Mouse (Mus musculus) liver, embryonic 11.5 days (tissue): Measurements from ENCODE around the gene Nmrk1. TPM values are rescaled to one million over a fixed set of nuclear protein-coding genes. Genes with fewer than 3 reads are reported as not detected.
A peak's percentile ranks its signal among the peaks of the same experiment; 100 is the strongest.

Experiments used
- ATAC-seq: fragments of 200-750 bp; cut with Nextera tagmentation; replicated peaks from 2 replicates; pipeline ENCODE4 v1.8.0; 2017; ENCODE audit warnings: moderate number of reproducible peaks, mild to moderate bottlenecking, moderate TSS enrichment, moderate library complexity; ENCODE audit not compliant: low FRiP score
- DNase-seq: peaks from one replicate; pipeline ENCODE4 v3.0.0-alpha.2; 2017; ENCODE audit warnings: low spot score
- H3K27ac ChIP-seq: fragments of 300-500 bp; sonication (generic); 2 replicates; pipeline ENCODE4 v1.5.1; 2014; ENCODE audit warnings: mild to moderate bottlenecking, low read depth, low read length, control low read depth
- H3K27me3 ChIP-seq: fragments of 300-500 bp; sonication (generic); replicated peaks from 2 replicates; pipeline ENCODE4 v1.6.1; 2014; ENCODE audit warnings: low read length, mixed read lengths; ENCODE audit not compliant: control insufficient read depth, insufficient read depth
- H3K36me3 ChIP-seq: fragments of 300-500 bp; sonication (generic); 2 replicates; pipeline ENCODE4 v1.6.1; 2014; ENCODE audit warnings: mild to moderate bottlenecking, low read length, moderate library complexity, mixed read lengths; ENCODE audit not compliant: control insufficient read depth, insufficient read depth
- H3K4me1 ChIP-seq: fragments of 300-500 bp; sonication (generic); replicated peaks from 2 replicates; pipeline ENCODE4 v1.6.1; 2014; ENCODE audit warnings: low read length, mixed read lengths; ENCODE audit not compliant: control insufficient read depth, insufficient read depth
- H3K4me2 ChIP-seq: fragments of 300-500 bp; sonication (generic); 2 replicates; pipeline ENCODE4 v1.6.1; 2014; ENCODE audit warnings: mild to moderate bottlenecking, control low read depth, moderate library complexity
- H3K4me3 ChIP-seq: fragments of 300-500 bp; sonication (generic); 2 replicates; pipeline ENCODE4 v1.5.1; 2014; ENCODE audit warnings: low read depth, low read length, control low read depth
- H3K9ac ChIP-seq: fragments of 300-500 bp; sonication (generic); 2 replicates; pipeline ENCODE4 v1.6.1; 2014; ENCODE audit warnings: low read depth, low read length, control low read depth
- H3K9me3 ChIP-seq: fragments of 300-500 bp; sonication (generic); 2 replicates; pipeline ENCODE4 v1.6.1; 2016; ENCODE audit warnings: low read length, inconsistent platforms, mixed read lengths; ENCODE audit not compliant: control insufficient read depth
- WGBS: fragments of 180-500 bp; shearing (Covaris S2); extraction: QIAGEN DNeasy Blood & Tissue Kit; methylation state at CpG from one replicate; pipeline ENCODE4 v1.1.7; 2014; 5-methylcytosine and 5-hydroxymethylcytosine counted together
- polyA plus RNA-seq: library from polyadenylated mRNA; unstranded; fragments of >200 nt; fragmentation: Nextera tagmentation; extraction: Ambion mirVana; gene quantifications from 2 replicates; pipeline ENCODE4 v1.2.1, GENCODE M21; 2014

Gene Nmrk1
- polyA plus RNA-seq, 1 experiment from 2014 or later: 12.4 TPM

DNA sequence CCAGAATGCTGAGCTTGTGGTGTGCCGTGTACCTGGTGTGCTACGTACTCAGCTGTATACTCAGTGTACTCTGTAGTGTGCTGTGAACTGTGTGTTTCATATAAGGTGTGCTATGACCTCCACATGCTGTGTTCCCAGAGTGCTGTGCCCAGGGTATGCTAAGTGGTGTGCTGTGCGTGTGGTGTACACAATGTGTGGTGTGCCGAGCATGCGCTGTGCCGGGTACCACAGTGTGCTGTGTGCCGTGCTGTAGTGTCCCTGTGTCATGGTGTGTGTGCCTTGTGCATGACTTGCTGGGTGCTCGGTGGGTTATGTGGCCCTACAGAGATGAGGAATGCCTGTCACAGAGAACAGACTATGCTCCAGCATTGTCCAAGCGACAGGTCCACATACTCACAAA lies 31.1 kb upstream of the Nmrk1 start:
- Histone ChIP-seq H3K27ac (no peak overlapping the region), H3K4me1 (no peaks in the 10 kb centered on the region), H3K9ac (no peak overlapping the region), H3K9me3 (no peaks in the 10 kb centered on the region), H3K4me2 (no peak overlapping the region), H3K27me3 (no peaks in the 10 kb centered on the region), H3K4me3 (no peak overlapping the region), H3K36me3 (0 out of 2 replicates have a peak, but pooled peaks cover 4% of the 10 kb centered on the region)
- ATAC-seq: no peak
- 90% methylated on average over 9 of the region's 9 CpGs for WGBS
- DNase-seq: no peak

DNA sequence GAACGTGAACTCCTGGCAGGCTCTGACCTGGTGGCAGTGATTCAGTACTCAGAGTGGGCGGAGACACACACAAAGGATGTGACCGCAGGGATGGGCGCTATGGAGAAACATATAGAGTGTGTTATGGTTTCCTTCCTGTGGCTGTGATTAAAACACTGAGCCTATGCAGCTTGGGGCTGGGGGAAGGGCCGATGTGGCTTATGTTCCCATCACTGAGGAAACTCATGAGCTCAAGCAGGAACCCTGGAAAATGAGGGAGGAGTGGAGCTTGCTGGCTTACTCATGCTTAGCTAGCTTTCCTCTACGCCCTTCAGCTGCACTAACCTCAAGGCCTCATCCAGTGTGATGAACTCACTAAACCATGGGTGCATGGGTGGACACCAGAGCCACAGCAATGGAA lies 28.7 kb upstream of the Nmrk1 start:
- DNase-seq: no peak

DNA sequence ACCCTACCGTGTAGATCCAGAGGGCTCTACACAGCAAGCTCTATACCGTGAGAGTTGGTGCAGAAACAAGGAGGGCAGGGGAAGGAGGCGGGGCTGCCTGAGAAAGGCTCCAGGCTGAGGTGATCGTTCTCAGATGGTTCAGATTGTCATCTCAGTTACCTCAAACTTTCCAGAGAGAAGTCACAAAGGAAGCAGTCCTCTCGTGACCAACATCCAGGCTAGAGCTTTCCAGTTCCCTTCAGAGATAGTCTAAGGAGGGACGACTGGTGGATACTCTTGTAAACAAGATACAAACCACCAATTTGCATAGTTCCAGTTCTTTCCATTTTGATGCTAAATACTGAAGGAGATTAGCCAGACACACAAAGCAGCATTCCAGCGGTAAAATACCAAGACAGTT lies 23.8 kb upstream of the Nmrk1 start:
- H3K4me2 ChIP-seq: no peak overlapping the region
- no peaks in the 10 kb centered on the region for H3K27me3 ChIP-seq
- WGBS: 55% methylated on average over 7 of the region's 7 CpGs
- H3K36me3 ChIP-seq: no peaks in the 10 kb centered on the region
- H3K9me3 ChIP-seq: no peaks in the 10 kb centered on the region
- no peak overlapping the region for H3K9ac ChIP-seq
- DNase-seq (no peak), ATAC-seq (no peak)
- no peak overlapping the region for H3K4me3 ChIP-seq
- H3K4me1 ChIP-seq: peaks cover 2% of the 10 kb centered on the region; the same call in 1 of the 2 replicates
- no peak overlapping the region for H3K27ac ChIP-seq

More for the DNA sequence above, 28.7 kb upstream of the Nmrk1 start:
- no peak overlapping the region for H3K4me2 ChIP-seq
- WGBS: 77% methylated on average over 6 of the region's 6 CpGs
- H3K4me3 ChIP-seq: no peak overlapping the region
- H3K9ac ChIP-seq: no peak overlapping the region
- H3K4me1 ChIP-seq: no peaks in the 10 kb centered on the region
- no peaks in the 10 kb centered on the region for H3K9me3 ChIP-seq
- no peak overlapping the region for H3K27ac ChIP-seq
- ATAC-seq: peak; percentile 26; the same call in 1 of the 2 replicates
- H3K27me3 ChIP-seq: no peaks in the 10 kb centered on the region
- H3K36me3 ChIP-seq: 0 out of 2 replicates have a peak, but pooled peaks cover 4% of the 10 kb centered on the region

GRCm38 (mm10) chr19:18608975-18609374 lies 22.8 kb upstream of the Nmrk1 start:
- Histone ChIP-seq H3K36me3 (no peaks in the 10 kb centered on the region), H3K27ac (no peak overlapping the region), H3K9ac (no peak overlapping the region), H3K27me3 (no peaks in the 10 kb centered on the region), H3K4me1 (peaks cover 2% of the 10 kb centered on the region; the same call in 1 of the 2 replicates), H3K9me3 (no peaks in the 10 kb centered on the region), H3K4me2 (no peak overlapping the region), H3K4me3 (no peak overlapping the region)
- ATAC-seq (no peak), DNase-seq (no peak)
- 65% methylated on average over 6 of the region's 6 CpGs for WGBS

GRCm38 (mm10) chr19:18614337-18614736 lies 17.4 kb upstream of the Nmrk1 start:
- H3K9ac ChIP-seq: no peak overlapping the region
- no peak overlapping the region for H3K4me2 ChIP-seq
- WGBS: 81% methylated on average over 7 of the region's 7 CpGs
- H3K27me3 ChIP-seq: no peaks in the 10 kb centered on the region
- no peak overlapping the region for H3K27ac ChIP-seq
- H3K4me3 ChIP-seq: no peak overlapping the region
- no peak for ATAC-seq
- peaks cover 4% of the 10 kb centered on the region for H3K4me1 ChIP-seq
- no peaks in the 10 kb centered on the region for H3K36me3 ChIP-seq
- H3K9me3 ChIP-seq: no peaks in the 10 kb centered on the region
- no peak for DNase-seq

DNA sequence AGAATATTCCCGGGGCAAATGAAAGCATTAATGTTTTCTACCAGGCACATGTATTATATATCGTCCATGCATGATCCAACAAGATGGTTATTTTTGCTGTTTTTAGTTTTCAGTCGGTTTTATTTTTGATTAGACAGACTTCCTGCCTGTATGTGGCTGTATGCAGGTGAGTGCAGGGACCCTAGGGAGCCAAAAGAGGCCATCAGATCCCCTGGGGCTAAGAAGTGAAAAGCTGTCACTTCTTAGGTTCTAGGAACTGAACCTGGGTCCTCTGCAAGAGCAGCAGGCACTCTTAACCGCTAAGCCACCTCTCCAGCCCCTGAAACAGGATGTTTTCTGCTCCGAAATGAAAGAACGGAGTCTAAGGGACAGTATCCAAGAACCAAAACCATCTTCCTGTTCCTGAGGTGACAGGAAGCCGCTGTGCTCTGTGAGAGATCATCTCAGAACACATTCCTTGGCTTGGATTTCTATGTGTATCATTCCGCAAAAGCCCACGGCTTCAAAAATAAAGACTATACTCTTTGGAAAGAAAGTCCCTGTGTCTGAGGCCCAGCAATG lies 16.0 kb upstream of the Nmrk1 start:
- no peak for ATAC-seq
- no peaks in the 10 kb centered on the region for H3K36me3 ChIP-seq
- DNase-seq: no peak
- WGBS: 65% methylated on average over 9 of the region's 9 CpGs
- no peak overlapping the region for H3K9ac ChIP-seq
- no peaks in the 10 kb centered on the region for H3K27me3 ChIP-seq
- H3K27ac ChIP-seq: no peak overlapping the region; the same call in 1 of the 2 replicates
- H3K4me3 ChIP-seq: no peak overlapping the region
- peaks cover 4% of the 10 kb centered on the region for H3K4me1 ChIP-seq
- H3K9me3 ChIP-seq: no peaks in the 10 kb centered on the region
- H3K4me2 ChIP-seq: no peak overlapping the region; the same call in 1 of the 2 replicates

- no peaks in the 10 kb centered on the region for H3K36me3 ChIP-seq
- H3K27me3 ChIP-seq: no peaks in the 10 kb centered on the region
- no peak overlapping the region for H3K4me2 ChIP-seq
- H3K4me1 ChIP-seq: peaks cover 4% of the 10 kb centered on the region
- no peak overlapping the region for H3K9ac ChIP-seq
- no peaks in the 10 kb centered on the region for H3K9me3 ChIP-seq
- DNase-seq (no peak), ATAC-seq (no peak)
- H3K4me3 ChIP-seq: no peak overlapping the region
- H3K27ac ChIP-seq: no peak overlapping the region
- WGBS: 79% methylated on average over 1 of the region's 1 CpGs
These were observed 14.2 kb upstream of the Nmrk1 start for GRCm38 (mm10) chr19:18617504-18617903.

GRCm38 (mm10) chr19:18619060-18619459 lies 12.7 kb upstream of the Nmrk1 start:
- H3K4me2 ChIP-seq: no peak overlapping the region
- ATAC-seq (no peak), DNase-seq (no peak)
- no peak overlapping the region for H3K4me3 ChIP-seq
- H3K27me3 ChIP-seq: no peaks in the 10 kb centered on the region
- H3K4me1 ChIP-seq: peaks cover 4% of the 10 kb centered on the region
- 79% methylated on average over 5 of the region's 5 CpGs for whole genome bisulfite sequencing
- H3K27ac ChIP-seq: no peak overlapping the region
- no peak overlapping the region for H3K9ac ChIP-seq
- no peaks in the 10 kb centered on the region for H3K9me3 ChIP-seq
- H3K36me3 ChIP-seq: no peaks in the 10 kb centered on the region

DNA sequence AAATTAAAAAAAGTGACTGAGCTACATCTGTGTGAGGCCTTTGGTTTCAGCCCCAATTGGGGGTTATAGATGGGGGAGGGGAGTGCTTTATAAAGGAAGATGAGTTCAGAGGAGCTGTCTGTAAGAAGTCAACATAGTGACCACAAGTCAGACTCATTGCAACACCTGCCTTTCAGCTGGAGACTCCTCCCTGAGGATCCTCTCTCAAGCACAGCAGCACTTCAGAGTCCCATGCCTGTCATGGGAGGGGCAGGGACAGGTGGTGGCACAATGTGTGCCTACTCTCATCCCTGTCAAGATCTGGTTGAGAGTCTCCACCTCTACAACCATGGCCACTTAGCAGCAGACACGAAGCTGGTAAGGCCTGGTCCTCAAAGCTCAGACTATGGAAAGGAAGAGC lies 12.1 kb upstream of the Nmrk1 start:
- Histone ChIP-seq H3K27me3 (no peaks in the 10 kb centered on the region), H3K4me1 (peaks cover 4% of the 10 kb centered on the region), H3K27ac (no peak overlapping the region), H3K36me3 (no peaks in the 10 kb centered on the region), H3K4me2 (no peak overlapping the region), H3K9me3 (no peaks in the 10 kb centered on the region), H3K9ac (no peak overlapping the region), H3K4me3 (no peak overlapping the region)
- no peak for DNase-seq
- ATAC-seq: no peak
- 77% methylated on average over 1 of the region's 1 CpGs for WGBS
